Mouse (Mus musculus) gastrocnemius, postnatal 36 days (tissue): ENCODE data around the gene Rtn3. TPM values are rescaled to one million over a fixed set of nuclear protein-coding genes. Genes with fewer than 3 reads are reported as not detected.
A peak's percentile ranks its signal among the peaks of the same experiment; 100 is the strongest.

Source experiments
- DNase-seq, 2 experiments: peaks; one replicate each; pipeline ENCODE4 v3.0.0; 2022
- intact Hi-C: fragments of 180-260 bp; cut with DNase I; formaldehyde crosslinking; loops from one replicate; pipeline ENCODE4 v1.15.1; 2025
- total RNA-seq, 2 experiments: library from RNA; stranded (reverse); gene quantifications; 2 replicates each; pipeline ENCODE4 v1.2.3; 2021

Rtn3 gene
- total RNA-seq, 2 experiments from 2014 or later, result 26.5 to 27.6 TPM

DNA sequence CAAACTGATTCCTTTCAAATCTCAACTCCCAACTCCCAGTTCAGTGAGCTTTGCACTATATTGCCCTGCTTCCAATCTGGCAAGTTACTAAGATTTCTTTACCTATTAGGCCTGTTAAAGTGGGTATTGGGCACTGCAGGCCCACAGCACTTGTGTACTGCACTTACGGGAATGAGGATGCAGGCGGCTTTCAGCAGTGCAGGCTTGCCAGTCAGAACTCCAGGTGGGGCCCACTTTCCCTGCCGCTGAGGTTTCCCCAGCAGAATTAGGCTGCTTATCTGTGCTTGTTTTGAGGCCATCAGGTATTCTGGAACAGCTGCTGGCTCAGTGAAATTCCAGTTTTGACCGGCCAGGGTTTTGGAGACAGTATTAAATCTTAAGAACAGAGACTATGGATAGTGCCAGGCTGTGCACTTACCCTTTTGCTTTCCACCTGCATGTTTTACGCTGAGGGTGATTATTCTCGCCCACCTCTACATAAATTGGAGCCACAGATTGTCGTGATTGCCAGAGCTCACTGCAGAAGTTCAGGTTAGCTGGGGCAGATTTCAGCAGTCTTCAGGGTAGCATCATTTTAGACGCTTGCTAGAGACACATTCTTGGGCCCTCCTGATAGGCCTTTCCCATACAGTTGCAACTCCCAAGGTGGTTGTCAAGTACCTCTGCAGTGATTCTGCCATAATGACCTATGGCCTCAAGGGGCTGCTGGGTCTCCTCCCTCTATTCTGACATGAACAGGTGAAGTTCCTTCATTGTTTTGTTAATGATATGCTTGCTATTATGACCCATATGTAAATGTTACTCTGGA lies 58.3 kb downstream of the Rtn3 start:
- intact Hi-C loops, result loop anchor here (10.0 kb wide), 1 partner anchor 360 kb away; no protein-coding TSS in a partner anchor
- no peak for DNase-seq

- no peak for DNase-seq
- intact Hi-C loops, result loop anchor here (10.0 kb wide), 1 partner anchor 359 kb away; no protein-coding TSS in a partner anchor
These were observed 59.0 kb downstream of the Rtn3 start for GRCm38 (mm10) chr19:7424131-7424530.

DNA sequence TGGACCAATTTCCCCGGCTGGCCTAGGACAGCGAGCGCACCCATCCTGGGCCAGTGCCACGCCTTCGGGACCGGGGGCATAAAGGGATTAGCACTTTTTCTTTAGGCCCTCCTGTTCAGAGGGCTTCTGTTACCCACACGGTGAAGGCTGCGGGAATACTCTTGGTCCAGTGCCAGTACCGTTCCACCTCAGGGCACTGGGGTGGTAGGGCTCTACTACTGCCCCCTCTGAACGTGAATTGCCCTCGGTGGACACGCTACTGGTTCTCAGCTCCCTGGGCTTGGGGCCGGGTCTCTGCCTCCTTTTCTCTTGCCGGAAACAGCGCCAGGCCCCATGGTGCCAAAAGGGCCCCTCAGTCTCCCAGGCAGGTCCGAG lies 59.4 kb downstream of the Rtn3 start:
- intact Hi-C loops, result loop anchor here (10.0 kb wide), 1 partner anchor 359 kb away; no protein-coding TSS in a partner anchor
- no peak for DNase-seq

GRCm38 (mm10) chr19:7423028-7423655 lies 59.9 kb downstream of the Rtn3 start:
- intact Hi-C loops, result loop anchor here (10.0 kb wide), 1 partner anchor 358 kb away; no protein-coding TSS in a partner anchor
- peak; percentile 81 to 94 for DNase-seq

- peak in 1 of 2 experiments; percentile 19 for DNase-seq
- intact Hi-C loops, result loop anchor here (10.0 kb wide), 1 partner anchor 358 kb away; no protein-coding TSS in a partner anchor
These were observed 60.4 kb downstream of the Rtn3 start for GRCm38 (mm10) chr19:7422656-7423027.

- peak; percentile 15 to 32 for DNase-seq
- intact Hi-C loops, result loop anchor here (2.0 to 10.0 kb wide), 2 partner anchors 159 to 357 kb away; no protein-coding TSS in a partner anchor
These were observed 61.2 kb downstream of the Rtn3 start for GRCm38 (mm10) chr19:7421602-7422591.

GRCm38 (mm10) chr19:7420841-7421601 lies 62.1 kb downstream of the Rtn3 start:
- no peak for DNase-seq
- intact Hi-C loops, result loop anchor here (2.0 to 10.0 kb wide), 2 partner anchors 158 to 356 kb away; no protein-coding TSS in a partner anchor

GRCm38 (mm10) chr19:7420108-7420507 lies 63.0 kb downstream of the Rtn3 start:
- intact Hi-C loops, result loop anchor here (2.0 to 10.0 kb wide), 2 partner anchors 157 to 355 kb away; no protein-coding TSS in a partner anchor
- no peak for DNase-seq

DNA sequence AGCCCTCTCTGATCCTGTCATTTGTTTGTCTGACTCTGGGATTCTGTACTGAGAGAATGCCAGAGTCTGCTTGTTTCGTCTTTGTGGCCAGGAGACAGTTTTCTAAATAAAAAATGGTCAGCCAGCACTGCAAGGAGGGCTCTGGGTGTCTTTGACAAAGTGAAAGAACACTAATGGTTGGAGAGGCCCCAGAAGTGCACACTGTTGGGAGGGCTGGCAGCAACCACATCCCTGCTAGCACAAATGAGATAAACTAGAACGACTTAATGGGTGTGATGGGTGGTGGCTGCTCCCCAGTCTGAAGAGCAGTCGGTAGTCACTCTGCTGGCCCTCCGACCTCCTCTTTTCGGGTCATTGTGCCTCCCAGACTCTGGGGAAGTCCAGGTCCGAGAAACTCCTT lies 63.9 kb downstream of the Rtn3 start:
- intact Hi-C loops, result loop anchor here (10.0 kb wide), 1 partner anchor 184 kb away; no protein-coding TSS in a partner anchor
- no peak for DNase-seq

- DNase-seq, result peak; percentile 71 to 79
- intact Hi-C loops, result loop anchor here (2.0 to 10.0 kb wide), 2 partner anchors 35 to 183 kb away; partner anchors contain the start of gene Spindoc
These were observed 64.9 kb downstream of the Rtn3 start for GRCm38 (mm10) chr19:7417911-7418849.

GRCm38 (mm10) chr19:7416834-7417735 lies 66.0 kb downstream of the Rtn3 start, which contains the start of gene 2700081O15Rik:
2700081O15Rik (plus strand) TSS chr19:7417625.
- intact Hi-C loops, result loop anchor here (2.0 to 10.0 kb wide), 2 partner anchors 34 to 182 kb away; partner anchors contain the start of gene Spindoc
- peak; percentile 75 to 77 for DNase-seq

DNA sequence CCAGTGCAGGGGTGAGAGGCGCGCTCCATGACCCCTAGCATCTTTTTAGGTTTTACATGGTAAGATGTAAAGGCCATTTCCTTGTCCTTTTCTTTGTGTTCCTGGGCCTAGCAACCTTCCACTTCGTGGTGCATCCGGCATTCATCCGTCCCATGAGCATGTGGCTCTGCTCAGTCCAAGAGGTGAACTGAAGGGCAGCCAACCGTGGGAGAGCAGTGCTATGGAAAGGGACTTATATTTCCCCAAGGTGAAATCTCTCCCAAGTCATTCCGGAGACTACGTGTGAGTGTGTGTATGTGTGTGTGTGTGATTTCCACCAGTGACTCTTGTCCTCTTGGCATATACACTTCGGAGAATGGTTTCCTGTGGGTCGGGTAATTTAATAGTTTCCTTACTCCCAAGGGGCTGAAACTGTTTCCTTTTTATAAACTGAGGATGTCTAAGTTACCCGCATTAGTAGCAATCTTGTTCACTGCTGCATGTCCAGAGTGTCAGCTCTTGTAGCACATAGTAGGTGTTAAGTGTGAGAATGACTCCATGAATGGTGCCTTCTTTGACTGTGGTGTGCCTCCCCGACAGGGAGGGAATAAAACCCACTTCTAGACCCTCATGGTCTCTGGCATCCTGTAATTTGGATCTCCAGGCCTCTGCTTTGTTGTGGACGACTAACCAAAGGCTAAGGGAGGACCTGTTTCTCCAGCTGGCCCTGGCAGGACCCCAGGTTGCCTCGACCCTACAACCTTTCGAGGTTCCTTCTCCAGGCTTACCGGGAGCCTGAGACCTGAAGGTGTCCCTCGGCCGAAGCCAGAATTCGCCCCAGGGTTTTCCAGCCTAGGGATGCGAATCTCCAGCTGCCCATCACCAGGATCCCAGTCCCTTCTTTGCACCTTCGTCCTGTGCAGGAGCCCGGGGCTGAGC lies 66.9 kb downstream of the Rtn3 start:
- intact Hi-C loops, result loop anchor here (2.0 to 10.0 kb wide), 2 partner anchors 33 to 181 kb away; partner anchors contain the start of gene Spindoc
- DNase-seq, result peak in 1 of 2 experiments; percentile 5

- DNase-seq, result no peak
- intact Hi-C loops, result loop anchor here (10.0 kb wide), 1 partner anchor 178 kb away; no protein-coding TSS in a partner anchor
These were observed 70.7 kb downstream of the Rtn3 start for GRCm38 (mm10) chr19:7412361-7412760.

DNA sequence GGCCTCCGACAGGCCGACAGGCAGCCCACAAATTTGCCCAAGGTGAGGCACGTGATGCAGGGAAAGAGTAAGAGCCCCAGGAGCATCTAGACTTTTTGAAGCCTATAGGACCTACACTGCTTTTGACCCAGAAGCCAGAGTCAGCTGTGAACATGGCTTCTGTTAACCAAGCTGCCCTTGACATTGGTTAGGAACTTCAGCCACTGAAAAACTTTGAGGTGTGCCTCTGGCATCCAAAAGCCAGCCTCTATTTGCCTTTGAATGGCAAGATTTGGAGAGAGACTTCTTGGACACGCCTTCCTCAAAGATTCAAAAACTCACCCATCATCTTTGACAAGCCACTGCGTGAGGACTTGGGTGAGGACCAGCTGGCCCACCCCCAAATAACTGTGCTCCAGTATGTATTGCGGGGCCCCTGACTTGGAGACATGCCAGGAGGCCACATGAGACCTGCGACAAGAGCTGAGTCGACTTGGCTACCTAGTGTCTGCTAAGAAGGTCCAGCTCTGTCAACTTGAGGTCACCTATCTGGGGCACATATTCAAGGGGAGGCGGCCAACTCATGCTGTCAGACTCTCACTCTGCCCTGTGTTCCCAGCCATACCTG lies 78.4 kb downstream of the Rtn3 start:
- no peak for DNase-seq
- intact Hi-C loops, result loop anchor here (5.0 kb wide), 1 partner anchor 52 kb away; no protein-coding TSS in a partner anchor

DNA sequence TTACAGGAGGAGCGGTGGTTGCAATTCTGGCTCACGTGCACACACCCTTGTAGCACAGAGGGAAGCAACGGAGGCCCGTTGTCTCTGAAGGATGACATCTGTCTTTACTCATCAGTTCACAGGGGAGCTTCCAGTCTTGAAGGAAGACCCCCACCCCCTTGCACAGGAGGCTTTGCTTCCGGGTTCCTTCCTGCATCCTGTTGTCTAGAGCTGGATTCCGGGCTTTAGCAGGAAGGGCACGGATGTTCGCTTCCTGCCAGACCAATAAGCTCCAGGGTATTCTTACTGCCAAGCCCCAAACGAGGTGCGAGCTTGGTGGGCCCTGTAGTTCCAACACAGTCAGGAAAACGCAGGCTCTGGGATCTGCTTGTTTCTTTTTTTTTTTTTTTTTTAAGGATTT lies 82.4 kb downstream of the Rtn3 start:
- DNase-seq, result no peak
- intact Hi-C loops, result loop anchor here (5.0 kb wide), 1 partner anchor 48 kb away; no protein-coding TSS in a partner anchor
